Mouse (Mus musculus): Measurements from ENCODE around the gene Lrrc56. TPM values are rescaled to one million over a fixed set of nuclear protein-coding genes. Genes with fewer than 3 reads are reported as not detected.

Lrrc56 gene
- total RNA-seq (2014; fragmentation: Nextera tagmentation) = 4.3 and 6.1 TPM in 2 replicates
- 0.28 and 0.88 TPM in 2 replicates for total RNA-seq (2017)

- ATAC-seq (replicated peaks; ENCODE audit: low FRiP score, low TSS enrichment, poor library complexity, severe bottlenecking) = peak; percentile 88
Observed at GRCm38 (mm10) chr7:141193948-141194347, at the start of gene Lrrc56, which contains the start of gene Hras. TSS of gene Lrrc56 (plus strand) at chr7:141194157. TSS of gene Hras (minus strand) at chr7:141194005.

- no peak for ATAC-seq (replicated peaks; ENCODE audit: low FRiP score, low TSS enrichment, poor library complexity, severe bottlenecking)
Observed at GRCm38 (mm10) chr7:141144650-141145049, 49.3 kb upstream of the Lrrc56 start.

- ATAC-seq (replicated peaks; ENCODE audit: low FRiP score, low TSS enrichment, poor library complexity, severe bottlenecking) = no peak
Observed at GRCm38 (mm10) chr7:141145403-141145802, 48.6 kb upstream of the Lrrc56 start.

- ATAC-seq (replicated peaks; ENCODE audit: low FRiP score, low TSS enrichment, poor library complexity, severe bottlenecking) = peak; percentile 73
Observed at GRCm38 (mm10) chr7:141146043-141146595, 47.8 kb upstream of the Lrrc56 start.

- 0 out of 2 replicates have a peak, but pooled peaks have one; percentile 9 for ATAC-seq (replicated peaks; ENCODE audit: low FRiP score, low TSS enrichment, poor library complexity, severe bottlenecking)
Observed at GRCm38 (mm10) chr7:141147044-141147443, 46.9 kb upstream of the Lrrc56 start.

GRCm38 (mm10) chr7:141148639-141149038, 45.3 kb upstream of the Lrrc56 start:
- ATAC-seq (replicated peaks; ENCODE audit: low FRiP score, low TSS enrichment, poor library complexity, severe bottlenecking) = no peak

- no peak for ATAC-seq (replicated peaks; ENCODE audit: low FRiP score, low TSS enrichment, poor library complexity, severe bottlenecking)
Observed at GRCm38 (mm10) chr7:141155362-141155761, 38.6 kb upstream of the Lrrc56 start.

GRCm38 (mm10) chr7:141164397-141164796, 29.6 kb upstream of the Lrrc56 start:
- no peak for ATAC-seq (replicated peaks; ENCODE audit: low FRiP score, low TSS enrichment, poor library complexity, severe bottlenecking)

GRCm38 (mm10) chr7:141164850-141165249, 29.1 kb upstream of the Lrrc56 start:
- no peak for ATAC-seq (replicated peaks; ENCODE audit: low FRiP score, low TSS enrichment, poor library complexity, severe bottlenecking)

- peak; percentile 27 for ATAC-seq (replicated peaks; ENCODE audit: low FRiP score, low TSS enrichment, poor library complexity, severe bottlenecking)
Observed at GRCm38 (mm10) chr7:141167901-141168517, 25.9 kb upstream of the Lrrc56 start.

GRCm38 (mm10) chr7:141168518-141168953, 25.4 kb upstream of the Lrrc56 start:
- peak; percentile 58 for ATAC-seq (replicated peaks; ENCODE audit: low FRiP score, low TSS enrichment, poor library complexity, severe bottlenecking)

GRCm38 (mm10) chr7:141169300-141169699, 24.7 kb upstream of the Lrrc56 start:
- no peak for ATAC-seq (replicated peaks; ENCODE audit: low FRiP score, low TSS enrichment, poor library complexity, severe bottlenecking)

- no peak for ATAC-seq (replicated peaks; ENCODE audit: low FRiP score, low TSS enrichment, poor library complexity, severe bottlenecking)
Observed at GRCm38 (mm10) chr7:141169866-141170265, 24.1 kb upstream of the Lrrc56 start.

- ATAC-seq (replicated peaks; ENCODE audit: low FRiP score, low TSS enrichment, poor library complexity, severe bottlenecking) = peak; percentile 80
Observed at GRCm38 (mm10) chr7:141172116-141173006, 21.6 kb upstream of the Lrrc56 start, which contains the start of gene Rnh1. TSS of gene Rnh1 (minus strand) at chr7:141172857.

- ATAC-seq (replicated peaks; ENCODE audit: low FRiP score, low TSS enrichment, poor library complexity, severe bottlenecking) = no peak
Observed at GRCm38 (mm10) chr7:141173323-141173850, 20.6 kb upstream of the Lrrc56 start.

GRCm38 (mm10) chr7:141175068-141175467, 18.9 kb upstream of the Lrrc56 start:
- no peak for ATAC-seq (replicated peaks; ENCODE audit: low FRiP score, low TSS enrichment, poor library complexity, severe bottlenecking)

GRCm38 (mm10) chr7:141176173-141176572, 17.8 kb upstream of the Lrrc56 start:
- ATAC-seq (replicated peaks; ENCODE audit: low FRiP score, low TSS enrichment, poor library complexity, severe bottlenecking) = peak; percentile 64

- no peak for ATAC-seq (replicated peaks; ENCODE audit: low FRiP score, low TSS enrichment, poor library complexity, severe bottlenecking)
Observed at GRCm38 (mm10) chr7:141188194-141188593, 5.8 kb upstream of the Lrrc56 start.

- ATAC-seq (replicated peaks; ENCODE audit: low FRiP score, low TSS enrichment, poor library complexity, severe bottlenecking) = no peak
Observed at GRCm38 (mm10) chr7:141188733-141189132, 5.2 kb upstream of the Lrrc56 start.

- no peak for ATAC-seq (replicated peaks; ENCODE audit: low FRiP score, low TSS enrichment, poor library complexity, severe bottlenecking)
Observed at GRCm38 (mm10) chr7:141190220-141190619, 3.7 kb upstream of the Lrrc56 start.
